7 mouse cellular contexts compared by ENCODE assay signal in the genomic region with DNA sequence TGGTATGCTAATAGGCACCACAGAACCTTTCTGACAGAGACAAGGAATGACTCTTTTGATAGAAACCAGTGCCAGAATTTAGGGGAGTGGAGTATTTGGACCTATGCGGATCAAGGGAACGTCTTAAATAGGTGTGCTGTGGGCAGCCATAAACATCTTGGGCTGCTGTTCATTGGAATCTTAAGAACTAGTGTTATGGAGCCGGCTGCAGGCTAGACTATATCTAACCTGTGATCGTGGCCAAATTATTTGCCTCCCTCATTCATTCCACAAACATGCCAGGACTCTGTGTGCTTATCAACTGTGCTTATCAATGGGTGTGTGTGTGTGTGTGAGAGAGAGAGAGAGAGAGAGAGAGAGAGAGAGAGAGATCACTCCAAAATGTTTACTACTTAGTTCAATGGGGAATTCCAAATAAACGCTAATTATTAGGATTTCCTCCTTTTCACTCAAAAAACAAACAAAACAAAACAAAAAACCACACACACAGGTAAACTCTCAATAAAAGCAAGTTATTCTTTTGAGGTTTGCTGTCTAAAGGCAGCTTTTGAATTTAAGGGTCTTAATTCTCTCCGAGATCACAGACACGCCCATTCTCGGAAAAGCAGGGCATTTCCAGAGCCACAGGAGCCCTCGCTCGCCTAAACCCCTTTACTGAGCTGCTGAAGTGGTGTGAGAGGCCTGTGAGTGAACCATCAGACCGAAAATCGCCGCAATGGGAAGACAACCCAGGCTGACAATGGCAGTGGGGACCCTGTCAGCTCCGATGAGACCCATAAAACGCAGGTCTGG. TPM values are rescaled to one million over a fixed set of nuclear protein-coding genes. Genes with fewer than 3 reads are reported as not detected.
DNase-seq lines count a peak whose midpoint lies in the region; TF ChIP-seq lines count a peak whose summit lies in the region.

No protein-coding gene starts in this region.

- no peak for TF ChIP-seq CTCF in thymus, adult 2 months (IDR thresholded peaks at IDR 0.05; ENCODE audit: borderline replicate concordance, control insufficient read depth, extremely low read depth, insufficient read depth, low read length, poor library complexity)
- TF ChIP-seq CTCF in olfactory bulb, adult 2 months (IDR thresholded peaks at IDR 0.05; ENCODE audit: insufficient read depth, low read depth, low read length) = no peak

- no peak for TF ChIP-seq POLR2A in thymus, adult 2 months (IDR thresholded peaks at IDR 0.05; ENCODE audit: control insufficient read depth, extremely low read depth, insufficient read depth, low read length, poor library complexity)
- no peak for TF ChIP-seq POLR2A in olfactory bulb, adult 2 months (IDR thresholded peaks at IDR 0.05; ENCODE audit: insufficient read depth, low read depth, low read length)

- H3K9me3 ChIP-seq in forebrain, embryonic 10.5 days = no peaks in the 10 kb centered on the region

- H3K27me3 ChIP-seq in thymus, adult 2 months (ENCODE audit: control insufficient read depth, insufficient read depth, low read length) = no peaks in the 10 kb centered on the region
- no peaks in the 10 kb centered on the region for H3K27me3 ChIP-seq in forebrain, embryonic 10.5 days (ENCODE audit: poor library complexity, severe bottlenecking)

- no peaks in the 10 kb centered on the region for H3K36me3 ChIP-seq in thymus, adult 2 months (ENCODE audit: control insufficient read depth, insufficient read depth, low read length)
- no peaks in the 10 kb centered on the region for H3K36me3 ChIP-seq in forebrain, embryonic 10.5 days (replicated peaks)

- 19% methylated on average over 15 of the region's 15 CpGs for WGBS in thymus, adult 2 months
- WGBS in forebrain, embryonic 10.5 days = 10% methylated on average over 15 of the region's 15 CpGs
- WGBS in olfactory bulb, adult 2 months = 5% methylated on average over 15 of the region's 15 CpGs

- H3K4me1 ChIP-seq in thymus, adult 2 months (replicated peaks; ENCODE audit: control insufficient read depth, insufficient read depth, low read length) = peaks cover 3% of the 10 kb centered on the region
- peaks cover 25% of the 10 kb centered on the region for H3K4me1 ChIP-seq in forebrain, embryonic 10.5 days
- H3K4me1 ChIP-seq in olfactory bulb, adult 2 months (ENCODE audit: control insufficient read depth, insufficient read depth, low read length) = peaks cover 2% of the 10 kb centered on the region

- peak overlapping the region; percentile 71 for H3K27ac ChIP-seq in thymus, adult 2 months (ENCODE audit: control insufficient read depth, insufficient read depth, low read length)
- peak overlapping the region; percentile 93 for H3K27ac ChIP-seq in forebrain, embryonic 10.5 days
- H3K27ac ChIP-seq in olfactory bulb, adult 2 months (ENCODE audit: insufficient read depth, low read depth, low read length) = peak overlapping the region; percentile 99

- peak overlapping the region; percentile 62 for H3K4me3 ChIP-seq in thymus, adult 2 months (ENCODE audit: control insufficient read depth, insufficient read depth, low read length)
- peak overlapping the region; percentile 89 for H3K4me3 ChIP-seq in forebrain, embryonic 10.5 days
- H3K4me3 ChIP-seq in olfactory bulb, adult 2 months (ENCODE audit: insufficient read depth, low read depth, low read length) = peak overlapping the region; percentile 73

- no peak for DNase-seq in thymus, adult 2 months
- no peak for DNase-seq in thymus, postnatal 10 days (ENCODE audit: low spot score in 2 of 2)
- no peak for DNase-seq in forebrain, embryonic 10.5 days (ENCODE audit: extremely low spot score, low spot score)
- peak; percentile 15 for DNase-seq in liver
- DNase-seq in spleen, adult 18-20 months = no peak
- no peak for DNase-seq in spleen, postnatal 10 days (ENCODE audit: low spot score in 2 of 2)

RNA-seq across cellular contexts. Expression of gene Rab5a, which starts 0.8 kb away (rescaled TPM):
- 8.1 and 8.4 TPM in 2 replicates for polyA plus RNA-seq in thymus, adult 2 months (2012; rRNA removed)
- 55.3 and 56.5 TPM in 2 replicates for polyA plus RNA-seq in forebrain, embryonic 10.5 days (2016; fragmentation: Nextera tagmentation; extraction: Ambion mirVana)
- not detected in 2 replicates for polyA plus RNA-seq in olfactory bulb, adult 2 months (2012; ENCODE audit: insufficient read depth, insufficient read length, low replicate concordance, missing spikeins)

RNA-seq across cellular contexts. Expression of gene Efhb, which starts 15.1 kb away (rescaled TPM):
- 0.06 and 0.19 TPM in 2 replicates for polyA plus RNA-seq in thymus, adult 2 months (2012; rRNA removed)
- 0.41 and 0.66 TPM in 2 replicates for polyA plus RNA-seq in forebrain, embryonic 10.5 days (2016; fragmentation: Nextera tagmentation; extraction: Ambion mirVana)
- polyA plus RNA-seq in olfactory bulb, adult 2 months (2012; ENCODE audit: insufficient read depth, insufficient read length, low replicate concordance, missing spikeins) = not detected in 2 replicates
